Mouse (Mus musculus) liver, embryonic 13.5 days (tissue): Measurements from ENCODE around the gene Ttc21a. TPM values are rescaled to one million over a fixed set of nuclear protein-coding genes. Genes with fewer than 3 reads are reported as not detected.

Source experiments
- ATAC-seq: fragments of 200-750 bp; cut with Nextera tagmentation; 2 replicates; pipeline ENCODE4 v1.8.0; 2017; ENCODE audit warnings: low read depth, mild to moderate bottlenecking, moderate number of reproducible peaks, moderate library complexity
- DNase-seq: peaks from one replicate; pipeline ENCODE4 v3.0.0; 2022
- H3K27ac ChIP-seq: fragments of 300-500 bp; sonication (generic); 2 replicates; pipeline ENCODE4 v1.5.1; 2015; ENCODE audit warnings: moderate library complexity, mild to moderate bottlenecking, inconsistent platforms
- H3K27me3 ChIP-seq: fragments of 300-500 bp; sonication (generic); 2 replicates; pipeline ENCODE4 v1.6.1; 2015; ENCODE audit warnings: mild to moderate bottlenecking, inconsistent platforms
- H3K36me3 ChIP-seq: fragments of 300-500 bp; sonication (generic); 2 replicates; pipeline ENCODE4 v1.6.1; 2015; ENCODE audit warnings: mild to moderate bottlenecking, inconsistent platforms
- H3K4me1 ChIP-seq: fragments of 300-500 bp; sonication (generic); replicated peaks from 2 replicates; pipeline ENCODE4 v1.6.1; 2015; ENCODE audit warnings: inconsistent platforms
- H3K4me2 ChIP-seq: fragments of 300-500 bp; sonication (generic); 2 replicates; pipeline ENCODE4 v1.6.1; 2015; ENCODE audit warnings: inconsistent platforms, mild to moderate bottlenecking, moderate library complexity
- H3K4me3 ChIP-seq: fragments of 300-500 bp; sonication (generic); replicated peaks from 2 replicates; pipeline ENCODE4 v1.5.1; 2015; ENCODE audit warnings: mild to moderate bottlenecking, inconsistent platforms
- H3K9ac ChIP-seq: fragments of 300-500 bp; sonication (generic); 2 replicates; pipeline ENCODE4 v1.6.1; 2015; ENCODE audit warnings: mild to moderate bottlenecking, inconsistent platforms
- H3K9me3 ChIP-seq: fragments of 300-500 bp; sonication (generic); replicated peaks from 2 replicates; pipeline ENCODE4 v1.6.1; 2016; ENCODE audit warnings: inconsistent platforms
- WGBS: fragments of 180-500 bp; shearing (Covaris S2); methylation state at CpG from one replicate; pipeline ENCODE4 v1.1.7; 2015; ENCODE audit not compliant: insufficient replicate concordance; 5-methylcytosine and 5-hydroxymethylcytosine counted together
- polyA plus RNA-seq: library from polyadenylated mRNA; unstranded; fragments of >200 nt; fragmentation: Nextera tagmentation; extraction: Ambion mirVana; gene quantifications from 2 replicates; pipeline ENCODE4 v1.2.1, GENCODE M21; 2015

Gene Ttc21a
- 0.08 and 0.09 TPM in 2 replicates for polyA plus RNA-seq

GRCm38 (mm10) chr9:119937005-119937773 lies at the start of gene Ttc21a, which contains the start of gene Gorasp1:
Gene Ttc21a, plus strand, starts transcription at chr9:119937606.
Gene Gorasp1, minus strand, starts transcription at chr9:119937565.
- Histone ChIP-seq H3K4me3 (peak within 1 kb of the TSS; percentile 77), H3K9ac (peak within 1 kb of the TSS; percentile 79), H3K4me1 (peaks cover 43% of the 10 kb centered on the region), H3K9me3 (no peaks in the 10 kb centered on the region), H3K27me3 (no peaks in the 10 kb centered on the region; the same call in 1 of the 2 replicates), H3K4me2 (peak within 1 kb of the TSS; percentile 87), H3K27ac (peak within 1 kb of the TSS; percentile 74), H3K36me3 (peaks cover 15% of the 10 kb centered on the region)
- ATAC-seq (peak; percentile 90), DNase-seq (peak; percentile 85)
- 4% methylated on average over 40 of the region's 40 CpGs for WGBS

GRCm38 (mm10) chr9:119888843-119889246 lies 48.6 kb upstream of the Ttc21a start:
- Histone ChIP-seq H3K4me3 (no peak overlapping the region), H3K4me2 (no peak overlapping the region), H3K4me1 (peaks cover 6% of the 10 kb centered on the region; the same call in 1 of the 2 replicates), H3K36me3 (no peaks in the 10 kb centered on the region), H3K27me3 (no peaks in the 10 kb centered on the region), H3K9me3 (no peaks in the 10 kb centered on the region), H3K27ac (no peak overlapping the region), H3K9ac (no peak overlapping the region)
- WGBS: 69% methylated on average over 2 of the region's 2 CpGs
- ATAC-seq (no peak), DNase-seq (no peak)

- H3K4me1 ChIP-seq: peaks cover 12% of the 10 kb centered on the region
- H3K36me3 ChIP-seq: no peaks in the 10 kb centered on the region
- DNase-seq: no peak
- WGBS: 73% methylated on average over 9 of the region's 9 CpGs
- no peak overlapping the region for H3K4me2 ChIP-seq
- H3K9me3 ChIP-seq: no peaks in the 10 kb centered on the region
- H3K27ac ChIP-seq: no peak overlapping the region
- no peak overlapping the region for H3K9ac ChIP-seq
- no peak overlapping the region for H3K4me3 ChIP-seq
- no peaks in the 10 kb centered on the region for H3K27me3 ChIP-seq
- no peak for ATAC-seq
These were observed 48.0 kb upstream of the Ttc21a start for GRCm38 (mm10) chr9:119889446-119889845.

GRCm38 (mm10) chr9:119890692-119891091 lies 46.7 kb upstream of the Ttc21a start:
- no peak overlapping the region for H3K27ac ChIP-seq
- no peaks in the 10 kb centered on the region for H3K36me3 ChIP-seq
- no peaks in the 10 kb centered on the region for H3K9me3 ChIP-seq
- peak; percentile 8 for DNase-seq
- no peak for ATAC-seq
- no peak overlapping the region for H3K4me3 ChIP-seq
- H3K27me3 ChIP-seq: no peaks in the 10 kb centered on the region
- no peak overlapping the region for H3K4me2 ChIP-seq
- H3K9ac ChIP-seq: no peak overlapping the region
- 44% methylated on average over 2 of the region's 2 CpGs for WGBS
- peaks cover 19% of the 10 kb centered on the region for H3K4me1 ChIP-seq

GRCm38 (mm10) chr9:119893881-119894280 lies 43.5 kb upstream of the Ttc21a start:
- WGBS: 83% methylated on average over 5 of the region's 5 CpGs
- Histone ChIP-seq H3K9ac (peak overlapping the region; percentile 72; the same call in 1 of the 2 replicates), H3K4me3 (peak overlapping the region; percentile 97; the same call in 1 of the 2 replicates), H3K36me3 (no peaks in the 10 kb centered on the region), H3K27me3 (no peaks in the 10 kb centered on the region), H3K4me1 (peaks cover 32% of the 10 kb centered on the region), H3K4me2 (peak overlapping the region; percentile 92), H3K27ac (no peak overlapping the region), H3K9me3 (no peaks in the 10 kb centered on the region)
- DNase-seq (no peak), ATAC-seq (no peak)

- Histone ChIP-seq H3K4me3 (peak within 1 kb of the TSS; percentile 97), H3K9ac (peak within 1 kb of the TSS; percentile 91), H3K27ac (peak within 1 kb of the TSS; percentile 79), H3K9me3 (no peaks in the 10 kb centered on the region), H3K4me2 (peak within 1 kb of the TSS; percentile 92), H3K4me1 (peaks cover 32% of the 10 kb centered on the region), H3K36me3 (no peaks in the 10 kb centered on the region), H3K27me3 (no peaks in the 10 kb centered on the region)
- ATAC-seq (peak; percentile 99), DNase-seq (peak; percentile 96)
- 3% methylated on average over 34 of the region's 34 CpGs for WGBS
These were observed 42.9 kb upstream of the Ttc21a start, which contains the start of gene Wdr48 for GRCm38 (mm10) chr9:119894339-119895009. Gene Wdr48, plus strand, starts transcription at chr9:119894878.

- DNase-seq: no peak
- Histone ChIP-seq H3K9me3 (no peaks in the 10 kb centered on the region), H3K27ac (peak overlapping the region; percentile 79), H3K4me3 (peak overlapping the region; percentile 97), H3K4me1 (peaks cover 32% of the 10 kb centered on the region), H3K4me2 (peak overlapping the region; percentile 92), H3K9ac (peak overlapping the region; percentile 91), H3K36me3 (no peaks in the 10 kb centered on the region), H3K27me3 (no peaks in the 10 kb centered on the region)
- ATAC-seq: peak; percentile 83
- under 1% methylated on average over 68 of the region's 71 CpGs for WGBS
These were observed 42.2 kb upstream of the Ttc21a start for GRCm38 (mm10) chr9:119895040-119895721.

GRCm38 (mm10) chr9:119899446-119899845 lies 38.0 kb upstream of the Ttc21a start:
- no peak for DNase-seq
- H3K4me1 ChIP-seq: peaks cover 20% of the 10 kb centered on the region
- WGBS: 79% methylated on average over 2 of the region's 2 CpGs
- H3K27ac ChIP-seq: no peak overlapping the region
- no peaks in the 10 kb centered on the region for H3K27me3 ChIP-seq
- no peak overlapping the region for H3K4me3 ChIP-seq
- no peak overlapping the region for H3K9ac ChIP-seq
- peaks cover 19% of the 10 kb centered on the region for H3K36me3 ChIP-seq
- no peaks in the 10 kb centered on the region for H3K9me3 ChIP-seq
- H3K4me2 ChIP-seq: no peak overlapping the region
- ATAC-seq: no peak

- H3K4me2 ChIP-seq: no peak overlapping the region
- H3K4me3 ChIP-seq: no peak overlapping the region
- no peak overlapping the region for H3K9ac ChIP-seq
- peaks cover 47% of the 10 kb centered on the region for H3K36me3 ChIP-seq
- no peak for ATAC-seq
- no peaks in the 10 kb centered on the region for H3K4me1 ChIP-seq
- no peak for DNase-seq
- 72% methylated on average over 12 of the region's 12 CpGs for WGBS
- H3K27me3 ChIP-seq: no peaks in the 10 kb centered on the region
- H3K27ac ChIP-seq: no peak overlapping the region
- H3K9me3 ChIP-seq: no peaks in the 10 kb centered on the region
These were observed 34.8 kb upstream of the Ttc21a start for GRCm38 (mm10) chr9:119902410-119903151.

- DNase-seq: no peak
- WGBS: 91% methylated on average over 3 of the region's 3 CpGs
These were observed 28.7 kb upstream of the Ttc21a start for GRCm38 (mm10) chr9:119908708-119909107.

More at GRCm38 (mm10) chr9:119908708-119909107, 28.7 kb upstream of the Ttc21a start:
- Histone ChIP-seq H3K4me3 (no peak overlapping the region), H3K9me3 (no peaks in the 10 kb centered on the region), H3K4me2 (no peak overlapping the region), H3K36me3 (peaks cover 95% of the 10 kb centered on the region), H3K27me3 (no peaks in the 10 kb centered on the region), H3K27ac (no peak overlapping the region), H3K4me1 (no peaks in the 10 kb centered on the region), H3K9ac (no peak overlapping the region)
- ATAC-seq: no peak
